Mouse (Mus musculus) E14TG2a.4 (cell line): ENCODE measurements around the gene Mapk3.

Experiments
- CTCF ChIP-seq: conservative IDR thresholded peaks from 2 replicates; pipeline ENCODE4 v1.5.1; 2014; ENCODE audit warnings: low read length
- NANOG ChIP-seq: IDR thresholded peaks from 2 replicates; pipeline ENCODE4 v1.6.1; 2014; ENCODE audit warnings: borderline replicate concordance, low read length, mixed read lengths
- POU5F1 ChIP-seq: IDR thresholded peaks from 2 replicates; pipeline ENCODE4 v1.6.1; 2014; ENCODE audit warnings: low read length, borderline replicate concordance

DNA sequence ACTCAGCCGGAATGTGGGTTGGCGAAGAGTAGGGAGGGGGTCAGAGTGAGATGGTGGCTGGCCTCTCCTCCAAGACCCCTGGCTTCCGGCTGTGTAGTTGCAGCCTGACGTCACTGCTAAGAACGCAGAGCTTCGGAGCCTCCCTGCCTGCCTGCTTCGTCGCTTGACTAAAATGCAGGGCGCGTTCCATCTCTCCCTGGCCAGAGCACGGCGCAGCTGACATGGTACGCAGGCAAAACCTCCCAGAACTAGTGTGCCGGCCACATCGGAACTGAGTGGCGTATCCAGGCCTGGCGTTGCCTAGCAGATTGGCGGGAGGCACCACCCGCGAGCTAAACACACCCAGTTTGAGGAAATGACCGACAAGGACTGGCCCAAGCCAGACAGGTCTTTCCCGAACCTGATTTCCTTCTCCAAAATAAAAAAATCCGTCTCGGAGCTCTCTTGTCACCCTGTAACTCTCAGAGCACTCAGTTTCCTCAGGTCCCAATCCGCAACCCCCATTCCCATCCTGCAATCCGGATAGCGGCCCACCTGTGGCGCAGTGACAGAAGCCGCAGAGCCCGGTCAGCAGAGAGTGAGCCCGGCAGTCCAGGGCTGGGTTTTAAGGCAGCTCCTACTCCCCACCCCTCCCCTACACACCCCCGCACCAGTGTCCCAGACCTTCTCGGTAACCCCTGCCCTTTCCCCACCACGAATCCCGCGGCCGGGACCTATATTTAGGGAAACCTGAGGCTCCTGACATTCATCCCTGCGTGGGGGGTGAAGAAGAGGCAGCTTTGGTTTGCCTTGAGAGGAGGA is 40.3 kb downstream of the Mapk3 start:
- TF ChIP-seq CTCF (no peak), POU5F1 (no peak), NANOG (no peak)
